Mouse (Mus musculus): ENCODE measurements at regions not wholly inside any gene's neighbourhood (a gene's known extent, or its start where the extent isn't known, plus 50 kb on each side); places are given as distances from the start of the nearest gene placed in this dataset.

DNA sequence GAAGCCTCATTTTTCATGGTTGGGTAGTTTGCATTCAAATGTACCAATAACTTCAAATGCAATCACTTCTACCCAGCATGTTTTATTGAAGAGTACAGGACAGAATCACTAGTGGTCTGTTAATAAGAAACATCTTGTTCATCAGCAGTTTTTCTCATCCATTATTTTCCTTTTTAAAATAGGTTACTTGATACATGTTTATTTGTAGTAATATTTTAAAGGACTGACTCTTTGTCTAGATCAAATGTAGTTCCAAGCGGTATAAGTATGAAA, 79.0 kb upstream of the Tram1l1 start:
- no peaks in the 10 kb centered on the region for H3K36me3 ChIP-seq (ENCODE audit: control insufficient read depth, insufficient read depth, low read length)
- no peaks in the 10 kb centered on the region for H3K4me1 ChIP-seq (ENCODE audit: control insufficient read depth, insufficient read depth, low read length)
- WGBS (ENCODE audit: insufficient replicate concordance), result 94% methylated on average over 1 of the region's 1 CpGs
- H3K27me3 ChIP-seq (ENCODE audit: control insufficient read depth, insufficient read depth, low read length), result no peaks in the 10 kb centered on the region
- no peak for ATAC-seq (replicated peaks; ENCODE audit: insufficient number of reproducible peaks, low FRiP score, low TSS enrichment)
- no peak overlapping the region for H3K9ac ChIP-seq (ENCODE audit: low read depth, low read length)
- no peak overlapping the region for H3K27ac ChIP-seq (ENCODE audit: low read depth, low read length)
- no peaks in the 10 kb centered on the region for H3K9me3 ChIP-seq (replicated peaks; ENCODE audit: control insufficient read depth, low read length)
- H3K4me3 ChIP-seq (ENCODE audit: low read depth, low read length), result no peak overlapping the region
- H3K4me2 ChIP-seq, result no peak overlapping the region

DNA sequence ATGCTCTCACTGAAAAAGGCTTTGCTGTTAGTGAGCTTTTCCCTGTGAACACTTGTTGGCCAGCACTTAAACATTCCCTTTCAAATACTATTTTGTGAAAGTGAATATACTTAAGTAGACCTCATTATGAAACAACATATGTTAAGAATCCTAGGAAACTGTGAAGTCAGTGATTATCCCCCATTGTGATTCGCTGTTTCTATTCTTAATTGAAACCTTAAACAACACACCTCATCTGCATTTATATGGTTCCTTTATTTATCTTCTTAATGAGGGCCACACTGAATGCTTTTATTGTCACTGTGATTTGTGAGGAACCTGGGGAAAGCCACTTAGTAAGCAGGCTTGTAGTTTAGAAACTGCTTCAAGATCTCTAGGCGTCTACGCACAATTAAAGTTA, 58.5 kb upstream of the Tram1l1 start:
- 71% methylated on average over 3 of the region's 3 CpGs for WGBS (ENCODE audit: insufficient replicate concordance)
- H3K9ac ChIP-seq (ENCODE audit: low read depth, low read length), result no peak overlapping the region
- no peak for ATAC-seq (replicated peaks; ENCODE audit: insufficient number of reproducible peaks, low FRiP score, low TSS enrichment)

DNA sequence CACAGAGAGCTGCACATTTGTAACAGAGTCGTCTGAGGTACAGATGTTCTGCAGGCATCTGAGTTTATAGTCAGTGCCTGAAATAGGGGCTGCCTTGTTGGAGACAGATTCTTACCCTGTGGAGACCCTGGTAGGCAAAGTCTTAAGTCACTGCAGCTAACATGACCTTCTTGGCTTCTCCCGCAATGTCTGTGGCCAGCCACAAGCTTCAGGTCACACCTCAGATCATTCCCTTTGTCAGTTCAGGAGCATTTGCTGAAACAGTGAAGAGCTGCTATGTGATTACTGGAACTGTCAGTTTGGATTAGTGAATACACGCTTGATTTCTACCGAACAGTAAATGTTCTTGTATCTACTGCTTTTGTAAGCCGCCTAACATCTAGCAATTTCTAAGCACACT, 53.8 kb upstream of the Tram1l1 start:
- Histone ChIP-seq H3K27ac (ENCODE audit: low read depth, low read length) (no peak overlapping the region), H3K36me3 (ENCODE audit: control insufficient read depth, insufficient read depth, low read length) (no peaks in the 10 kb centered on the region), H3K4me3 (ENCODE audit: low read depth, low read length) (no peak overlapping the region), H3K9ac (ENCODE audit: low read depth, low read length) (no peak overlapping the region), H3K4me1 (ENCODE audit: control insufficient read depth, insufficient read depth, low read length) (no peaks in the 10 kb centered on the region), H3K4me2 (no peak overlapping the region), H3K9me3 (replicated peaks; ENCODE audit: control insufficient read depth, low read length) (no peaks in the 10 kb centered on the region), H3K27me3 (ENCODE audit: control insufficient read depth, insufficient read depth, low read length) (no peaks in the 10 kb centered on the region)
- no peak for ATAC-seq (replicated peaks; ENCODE audit: insufficient number of reproducible peaks, low FRiP score, low TSS enrichment)
- 66% methylated on average over 5 of the region's 5 CpGs for WGBS (ENCODE audit: insufficient replicate concordance)

More for the DNA sequence above, 58.5 kb upstream of the Tram1l1 start:
- H3K4me1 ChIP-seq (ENCODE audit: control insufficient read depth, insufficient read depth, low read length), result no peaks in the 10 kb centered on the region
- no peak overlapping the region for H3K4me3 ChIP-seq (ENCODE audit: low read depth, low read length)
- H3K4me2 ChIP-seq, result no peak overlapping the region
- H3K27ac ChIP-seq (ENCODE audit: low read depth, low read length), result no peak overlapping the region
- no peaks in the 10 kb centered on the region for H3K27me3 ChIP-seq (ENCODE audit: control insufficient read depth, insufficient read depth, low read length)
- no peaks in the 10 kb centered on the region for H3K36me3 ChIP-seq (ENCODE audit: control insufficient read depth, insufficient read depth, low read length)
- H3K9me3 ChIP-seq (replicated peaks; ENCODE audit: control insufficient read depth, low read length), result no peaks in the 10 kb centered on the region

DNA sequence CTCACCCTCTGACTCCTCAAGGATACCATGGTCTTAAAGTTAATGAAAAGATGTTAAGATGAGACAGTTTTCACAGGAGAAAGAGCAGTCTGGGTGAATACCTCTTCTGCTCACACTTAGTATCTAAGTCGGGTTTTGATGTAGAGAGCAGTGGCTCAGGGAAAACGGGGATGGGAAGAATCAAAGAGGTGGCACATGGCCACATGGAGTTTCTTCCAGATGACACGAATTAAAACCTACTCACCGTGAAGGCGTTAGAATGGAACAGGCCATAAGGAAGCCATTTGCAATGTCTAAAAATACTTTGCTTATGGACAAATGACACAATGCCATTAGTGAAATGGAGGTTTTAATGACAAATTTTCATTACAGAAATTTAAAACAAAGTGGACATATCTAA, 50.1 kb upstream of the Tram1l1 start:
- Histone ChIP-seq H3K9ac (ENCODE audit: low read depth, low read length) (no peak overlapping the region), H3K9me3 (replicated peaks; ENCODE audit: control insufficient read depth, low read length) (no peaks in the 10 kb centered on the region), H3K27me3 (ENCODE audit: control insufficient read depth, insufficient read depth, low read length) (no peaks in the 10 kb centered on the region), H3K4me3 (ENCODE audit: low read depth, low read length) (no peak overlapping the region), H3K27ac (ENCODE audit: low read depth, low read length) (no peak overlapping the region), H3K36me3 (ENCODE audit: control insufficient read depth, insufficient read depth, low read length) (no peaks in the 10 kb centered on the region), H3K4me2 (no peak overlapping the region), H3K4me1 (ENCODE audit: control insufficient read depth, insufficient read depth, low read length) (no peaks in the 10 kb centered on the region)
- WGBS (ENCODE audit: insufficient replicate concordance), result 70% methylated on average over 5 of the region's 5 CpGs
- no peak for ATAC-seq (replicated peaks; ENCODE audit: insufficient number of reproducible peaks, low FRiP score, low TSS enrichment)

Measured in heart, embryonic 11.5 days (tissue).